Mouse (Mus musculus) brain, embryonic 14.5 days (tissue): ENCODE data around the gene Phospho1.

Experiments used
- CTCF ChIP-seq: fragments of 200-500 bp; IDR thresholded peaks from 2 replicates; pipeline ENCODE4 v1.5.1; 2012; ENCODE audit warnings: inconsistent platforms, mild to moderate bottlenecking, moderate library complexity, borderline replicate concordance; ENCODE audit not compliant: insufficient read depth, insufficient read length; ENCODE audit errors: extremely low read depth
- POLR2A ChIP-seq: fragments of 200-500 bp; IDR thresholded peaks from 2 replicates; pipeline ENCODE4 v1.6.1; 2012; ENCODE audit warnings: mild to moderate bottlenecking, inconsistent platforms, borderline replicate concordance; ENCODE audit not compliant: poor library complexity, insufficient read depth, insufficient read length, severe bottlenecking; ENCODE audit errors: extremely low read depth

- TF ChIP-seq CTCF (no peak), POLR2A (no peak)
These were observed 37.8 kb upstream of the Phospho1 start for GRCm38 (mm10) chr11:95786511-95786910.
